ENCODE assay signal across 17 mouse cellular contexts in the genomic region with DNA sequence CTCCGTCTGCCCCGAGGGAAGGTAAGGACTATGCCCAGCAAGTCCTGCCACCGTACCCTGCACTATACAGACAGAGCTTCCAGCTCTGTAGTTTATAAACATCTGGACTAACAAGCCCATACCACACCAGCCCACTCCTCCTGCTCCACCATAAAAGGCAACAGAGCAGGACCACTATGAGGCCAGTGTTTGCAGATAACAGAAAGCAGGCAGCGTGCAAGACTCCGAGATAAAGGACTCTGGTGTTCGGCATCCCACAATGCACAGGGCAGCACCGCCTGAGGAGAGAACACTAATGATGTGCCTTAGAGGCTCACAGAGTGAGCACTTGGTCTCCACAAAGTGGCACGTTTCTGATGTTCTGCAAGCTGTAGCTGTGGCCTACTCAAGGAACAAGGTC.
DNase-seq lines count a peak whose midpoint lies in the region; ATAC-seq and TF ChIP-seq lines count a peak whose summit lies in the region.
"Had no signal": no experiment of that assay in that cellular context is flagged by ENCODE, and none has a peak within 500 bp of the region (broad histone marks: within the 10 kb centered on the region; RNA-seq: fewer than 3 reads in every experiment).

No protein-coding gene starts in this region.

- H3K27ac ChIP-seq in heart, embryonic 11.5 days (ENCODE audit: low read depth, low read length): no peak overlapping the region
- H3K27ac ChIP-seq in liver, embryonic 15.5 days (replicated peaks): peak overlapping the region; percentile 81
- no peak overlapping the region for H3K27ac ChIP-seq in stomach, postnatal 0 days (replicated peaks)
- H3K27ac ChIP-seq: neural tube, embryonic 13.5 days had no signal

- no peak for TF ChIP-seq CTCF in stomach, postnatal 0 days (IDR thresholded peaks at IDR 0.05; ENCODE audit: low read depth)

- 0 out of 2 replicates have a peak, but pooled peaks have one; percentile 31 for ATAC-seq in heart, embryonic 11.5 days (replicated peaks; ENCODE audit: insufficient number of reproducible peaks, low FRiP score, low TSS enrichment)
- ATAC-seq in liver, embryonic 15.5 days (ENCODE audit: insufficient read depth): peak; percentile 93
- ATAC-seq in stomach, postnatal 0 days (ENCODE audit: low FRiP score, low TSS enrichment): peak; percentile 21; the same call in 1 of the 2 replicates
- no peak for ATAC-seq in activated CD4-positive, CD25-positive, alpha-beta regulatory T cell, adult 4 months
- ATAC-seq: inflammation-experienced regulatory T-cells, adult 6 months; Patski had no signal

- no peak for TF ChIP-seq EP300 in stomach, postnatal 0 days (optimal IDR thresholded peaks at IDR 0.05)

- H3K4me3 ChIP-seq in heart, embryonic 11.5 days (ENCODE audit: low read depth, low read length): no peak overlapping the region
- no peak overlapping the region for H3K4me3 ChIP-seq in liver, embryonic 15.5 days (replicated peaks)
- no peak overlapping the region for H3K4me3 ChIP-seq in stomach, postnatal 0 days (ENCODE audit: low read depth, low read length)
- H3K4me3 ChIP-seq: neural tube, embryonic 13.5 days had no signal

- no peak overlapping the region for H3K4me2 ChIP-seq in heart, embryonic 11.5 days
- H3K4me2 ChIP-seq in liver, embryonic 15.5 days: peak overlapping the region; percentile 43
- no peak overlapping the region for H3K4me2 ChIP-seq in stomach, postnatal 0 days (replicated peaks; ENCODE audit: low read depth)
- H3K4me2 ChIP-seq: neural tube, embryonic 13.5 days had no signal

- no peaks in the 10 kb centered on the region for H3K27me3 ChIP-seq in heart, embryonic 11.5 days (ENCODE audit: control insufficient read depth, insufficient read depth, low read length)
- H3K27me3 ChIP-seq in liver, embryonic 15.5 days: no peaks in the 10 kb centered on the region
- no peaks in the 10 kb centered on the region for H3K27me3 ChIP-seq in stomach, postnatal 0 days (ENCODE audit: control insufficient read depth, insufficient read depth, low read length)
- H3K27me3 ChIP-seq: neural tube, embryonic 13.5 days; Patski had no signal

- WGBS in heart, embryonic 11.5 days (ENCODE audit: insufficient replicate concordance): 43% methylated on average over 8 of the region's 8 CpGs
- WGBS in liver, embryonic 15.5 days (ENCODE audit: insufficient replicate concordance): 31% methylated on average over 8 of the region's 8 CpGs
- WGBS in stomach, postnatal 0 days: 72% methylated on average over 8 of the region's 8 CpGs

- no peak for DNase-seq in heart, adult 18-20 months
- peak; percentile 10 for DNase-seq in urinary bladder, adult 2 months (ENCODE audit: low spot score)
- DNase-seq in urinary bladder, postnatal 4 days (ENCODE audit: low spot score in 2 of 2): no peak
- DNase-seq in stomach, postnatal 0 days (ENCODE audit: low spot score): no peak
- DNase-seq in adrenal gland, adult 2 months: no peak
- DNase-seq: cerebellum, adult 8-10 months; gastrocnemius, postnatal 25 days; layer of hippocampus, postnatal 36 days; left cerebral cortex, postnatal 4 days; lung, adult 2 months; lung, postnatal 4 days had no signal

- H3K4me1 ChIP-seq in heart, embryonic 11.5 days (ENCODE audit: control insufficient read depth, insufficient read depth, low read length): peaks cover 7% of the 10 kb centered on the region; the same call in 1 of the 2 replicates
- H3K4me1 ChIP-seq in liver, embryonic 15.5 days (replicated peaks): peaks cover 33% of the 10 kb centered on the region
- H3K4me1 ChIP-seq in stomach, postnatal 0 days (replicated peaks; ENCODE audit: control insufficient read depth, insufficient read depth): no peaks in the 10 kb centered on the region
- H3K4me1 ChIP-seq: neural tube, embryonic 13.5 days had no signal

- H3K9me3 ChIP-seq in heart, embryonic 11.5 days (replicated peaks; ENCODE audit: control insufficient read depth, low read length): no peaks in the 10 kb centered on the region
- no peaks in the 10 kb centered on the region for H3K9me3 ChIP-seq in liver, embryonic 15.5 days (replicated peaks)
- H3K9me3 ChIP-seq in stomach, postnatal 0 days (ENCODE audit: control insufficient read depth, low read length): no peaks in the 10 kb centered on the region
- H3K9me3 ChIP-seq: neural tube, embryonic 13.5 days had no signal

- H3K9ac ChIP-seq in heart, embryonic 11.5 days (ENCODE audit: low read depth, low read length): no peak overlapping the region
- no peak overlapping the region for H3K9ac ChIP-seq in liver, embryonic 15.5 days
- no peak overlapping the region for H3K9ac ChIP-seq in stomach, postnatal 0 days (ENCODE audit: low read length)
- H3K9ac ChIP-seq: neural tube, embryonic 13.5 days had no signal

- no peaks in the 10 kb centered on the region for H3K36me3 ChIP-seq in heart, embryonic 11.5 days (ENCODE audit: control insufficient read depth, insufficient read depth, low read length)
- H3K36me3 ChIP-seq in liver, embryonic 15.5 days (replicated peaks): no peaks in the 10 kb centered on the region
- no peaks in the 10 kb centered on the region for H3K36me3 ChIP-seq in stomach, postnatal 0 days (ENCODE audit: control insufficient read depth, insufficient read depth, low read length)
- H3K36me3 ChIP-seq: neural tube, embryonic 13.5 days had no signal
